Mouse (Mus musculus) heart, embryonic 10.5 days (tissue): ENCODE measurements at regions not wholly inside any gene's neighbourhood (a gene's known extent, or its start where the extent isn't known, plus 50 kb on each side); places are given as distances from the start of the nearest gene placed in this dataset.

Experiments used
- DNase-seq: peaks from one replicate; pipeline ENCODE4 v3.0.0-alpha.2; 2017; ENCODE audit warnings: low spot score
- H3K27ac ChIP-seq: fragments of 300-500 bp; sonication (generic); 2 replicates; pipeline ENCODE4 v1.5.1; 2016; ENCODE audit warnings: mild to moderate bottlenecking
- H3K27me3 ChIP-seq: fragments of 300-500 bp; sonication (generic); 2 replicates; pipeline ENCODE4 v1.6.1; 2016; ENCODE audit warnings: mild to moderate bottlenecking; ENCODE audit not compliant: poor library complexity, insufficient read depth, severe bottlenecking
- H3K36me3 ChIP-seq: fragments of 300-500 bp; sonication (generic); 2 replicates; pipeline ENCODE4 v1.6.1; 2016; ENCODE audit warnings: mild to moderate bottlenecking, moderate library complexity
- H3K4me1 ChIP-seq: fragments of 300-500 bp; sonication (generic); 2 replicates; pipeline ENCODE4 v1.6.1; 2016; ENCODE audit warnings: mild to moderate bottlenecking
- H3K4me3 ChIP-seq: fragments of 300-500 bp; sonication (generic); 2 replicates; pipeline ENCODE4 v1.5.1; 2016; ENCODE audit warnings: mild to moderate bottlenecking, moderate library complexity
- H3K9me3 ChIP-seq: fragments of 300-500 bp; sonication (generic); 2 replicates; pipeline ENCODE4 v1.6.1; 2016; ENCODE audit warnings: mild to moderate bottlenecking, moderate library complexity
- WGBS: fragments of 180-500 bp; shearing (Covaris S2); methylation state at CpG from one replicate; pipeline ENCODE4 v1.1.7; 2016; 5-methylcytosine and 5-hydroxymethylcytosine counted together

GRCm38 (mm10) chr19:37492572-37492971, 57.6 kb upstream of the Exoc6 start:
- H3K27me3 ChIP-seq: peaks cover 8% of the 10 kb centered on the region; the same call in 1 of the 2 replicates
- 58% methylated on average over 2 of the region's 2 CpGs for WGBS
- H3K4me3 ChIP-seq: no peak overlapping the region
- no peak for DNase-seq
- H3K4me1 ChIP-seq: peaks cover 10% of the 10 kb centered on the region
- H3K27ac ChIP-seq: no peak overlapping the region
- no peaks in the 10 kb centered on the region for H3K36me3 ChIP-seq
- no peaks in the 10 kb centered on the region for H3K9me3 ChIP-seq

- Histone ChIP-seq H3K27ac (no peak overlapping the region), H3K9me3 (no peaks in the 10 kb centered on the region), H3K4me3 (no peak overlapping the region), H3K4me1 (peaks cover 10% of the 10 kb centered on the region), H3K27me3 (peaks cover 8% of the 10 kb centered on the region; the same call in 1 of the 2 replicates), H3K36me3 (no peaks in the 10 kb centered on the region)
- WGBS: 58% methylated on average over 9 of the region's 9 CpGs
- DNase-seq: no peak
Observed at GRCm38 (mm10) chr19:37493378-37493777, 56.8 kb upstream of the Exoc6 start.

GRCm38 (mm10) chr19:37493921-37494485, 56.2 kb upstream of the Exoc6 start:
- H3K4me1 ChIP-seq: peaks cover 10% of the 10 kb centered on the region
- peak; percentile 93 for DNase-seq
- no peaks in the 10 kb centered on the region for H3K9me3 ChIP-seq
- peaks cover 8% of the 10 kb centered on the region; the same call in 1 of the 2 replicates for H3K27me3 ChIP-seq
- WGBS: 23% methylated on average over 10 of the region's 10 CpGs
- H3K4me3 ChIP-seq: peak overlapping the region; percentile 5
- no peaks in the 10 kb centered on the region for H3K36me3 ChIP-seq
- peak overlapping the region; percentile 12; the same call in 1 of the 2 replicates for H3K27ac ChIP-seq

- DNase-seq: no peak
- no peaks in the 10 kb centered on the region for H3K36me3 ChIP-seq
- no peak overlapping the region for H3K4me3 ChIP-seq
- H3K9me3 ChIP-seq: no peaks in the 10 kb centered on the region
- H3K4me1 ChIP-seq: peaks cover 10% of the 10 kb centered on the region
- peak overlapping the region; percentile 12; the same call in 1 of the 2 replicates for H3K27ac ChIP-seq
- WGBS: 64% methylated on average over 4 of the region's 4 CpGs
- H3K27me3 ChIP-seq: peaks cover 8% of the 10 kb centered on the region; the same call in 1 of the 2 replicates
Observed at GRCm38 (mm10) chr19:37494806-37495205, 55.4 kb upstream of the Exoc6 start.

- H3K27ac ChIP-seq: no peak overlapping the region; the same call in 1 of the 2 replicates
- H3K4me1 ChIP-seq: peaks cover 10% of the 10 kb centered on the region
- no peaks in the 10 kb centered on the region for H3K36me3 ChIP-seq
- H3K9me3 ChIP-seq: no peaks in the 10 kb centered on the region
- no peak overlapping the region for H3K4me3 ChIP-seq
- DNase-seq: no peak
- WGBS: 84% methylated on average over 22 of the region's 22 CpGs
- peaks cover 8% of the 10 kb centered on the region; the same call in 1 of the 2 replicates for H3K27me3 ChIP-seq
Observed at GRCm38 (mm10) chr19:37495319-37496270, 54.6 kb upstream of the Exoc6 start.

GRCm38 (mm10) chr19:37496759-37497158, 53.5 kb upstream of the Exoc6 start:
- Histone ChIP-seq H3K27ac (no peak overlapping the region), H3K27me3 (0 out of 2 replicates have a peak, but pooled peaks cover 4% of the 10 kb centered on the region), H3K4me1 (peaks cover 10% of the 10 kb centered on the region), H3K4me3 (no peak overlapping the region), H3K36me3 (no peaks in the 10 kb centered on the region), H3K9me3 (no peaks in the 10 kb centered on the region)
- WGBS: 83% methylated on average over 8 of the region's 8 CpGs
- DNase-seq: no peak

- Histone ChIP-seq H3K36me3 (no peaks in the 10 kb centered on the region), H3K9me3 (no peaks in the 10 kb centered on the region), H3K27ac (no peak overlapping the region), H3K4me3 (no peak overlapping the region), H3K4me1 (peaks cover 10% of the 10 kb centered on the region), H3K27me3 (no peaks in the 10 kb centered on the region)
- WGBS: 96% methylated on average over 8 of the region's 8 CpGs
- DNase-seq: no peak
Observed at GRCm38 (mm10) chr19:37497161-37497560, 53.1 kb upstream of the Exoc6 start.

- H3K9me3 ChIP-seq: no peaks in the 10 kb centered on the region
- 83% methylated on average over 3 of the region's 3 CpGs for WGBS
- no peaks in the 10 kb centered on the region for H3K27me3 ChIP-seq
- H3K4me3 ChIP-seq: no peak overlapping the region
- H3K4me1 ChIP-seq: peaks cover 10% of the 10 kb centered on the region
- no peaks in the 10 kb centered on the region for H3K36me3 ChIP-seq
- H3K27ac ChIP-seq: no peak overlapping the region
- no peak for DNase-seq
Observed at GRCm38 (mm10) chr19:37498438-37498837, 51.8 kb upstream of the Exoc6 start.
